Mouse (Mus musculus) midbrain, embryonic 13.5 days (tissue): Measurements from ENCODE around the gene Ly6g5b. TPM values are rescaled to one million over a fixed set of nuclear protein-coding genes. Genes with fewer than 3 reads are reported as not detected.
"Not testable (repeated sequence)": the region's sequence is repeated elsewhere in the genome, so short reads cannot be mapped to it uniquely, and the experiment has no call there.

ENCODE experiments used
- ATAC-seq: fragments of 200-750 bp; cut with Nextera tagmentation; 2 replicates; pipeline ENCODE4 v1.8.0; 2017; ENCODE audit warnings: mild to moderate bottlenecking, moderate TSS enrichment, moderate library complexity
- H3K27ac ChIP-seq: fragments of 300-500 bp; sonication (generic); 2 replicates; pipeline ENCODE4 v1.5.1; 2015; ENCODE audit warnings: inconsistent platforms, mild to moderate bottlenecking, moderate library complexity
- H3K27me3 ChIP-seq: fragments of 300-500 bp; sonication (generic); 2 replicates; pipeline ENCODE4 v1.6.1; 2015; ENCODE audit warnings: mild to moderate bottlenecking, inconsistent platforms
- H3K36me3 ChIP-seq: fragments of 300-500 bp; sonication (generic); 2 replicates; pipeline ENCODE4 v1.6.1; 2015; ENCODE audit warnings: mild to moderate bottlenecking, inconsistent platforms
- H3K4me1 ChIP-seq: fragments of 300-500 bp; sonication (generic); replicated peaks from 2 replicates; pipeline ENCODE4 v1.6.1; 2015; ENCODE audit warnings: inconsistent platforms
- H3K4me2 ChIP-seq: fragments of 300-500 bp; sonication (generic); replicated peaks from 2 replicates; pipeline ENCODE4 v1.6.1; 2015; ENCODE audit warnings: moderate library complexity, mild to moderate bottlenecking, inconsistent platforms
- H3K4me3 ChIP-seq: fragments of 300-500 bp; sonication (generic); replicated peaks from 2 replicates; pipeline ENCODE4 v1.5.1; 2015; ENCODE audit warnings: mild to moderate bottlenecking, inconsistent platforms
- H3K9ac ChIP-seq: fragments of 300-500 bp; sonication (generic); replicated peaks from 2 replicates; pipeline ENCODE4 v1.6.1; 2015; ENCODE audit warnings: mild to moderate bottlenecking, inconsistent platforms
- H3K9me3 ChIP-seq: fragments of 300-500 bp; sonication (generic); 2 replicates; pipeline ENCODE4 v1.6.1; 2016; ENCODE audit warnings: mild to moderate bottlenecking, inconsistent platforms
- WGBS: fragments of 180-500 bp; shearing (Covaris S2); methylation state at CpG from one replicate; pipeline ENCODE4 v1.1.7; 2015; 5-methylcytosine and 5-hydroxymethylcytosine counted together
- polyA plus RNA-seq: library from polyadenylated mRNA; unstranded; fragments of >200 nt; fragmentation: Nextera tagmentation; extraction: Ambion mirVana; gene quantifications from 2 replicates; pipeline ENCODE4 v1.2.1, GENCODE M21; 2015

Gene Ly6g5b
- polyA plus RNA-seq, 1 experiment from 2014 or later = 1.4 TPM

GRCm38 (mm10) chr17:35134801-35135590, 19.8 kb upstream of the Ly6g5b start, which contains the start of gene Bag6:
TSS of gene Bag6 (plus strand) at chr17:35135178.
- under 1% methylated on average over 66 of the region's 66 CpGs for WGBS
- Histone ChIP-seq H3K4me3 (peak within 1 kb of the TSS; percentile 80), H3K36me3 (peaks cover 25% of the 10 kb centered on the region), H3K9me3 (no peaks in the 10 kb centered on the region), H3K27ac (peak within 1 kb of the TSS; percentile 97), H3K4me2 (peak within 1 kb of the TSS; percentile 91), H3K9ac (peak within 1 kb of the TSS; percentile 89), H3K27me3 (no peaks in the 10 kb centered on the region), H3K4me1 (peaks cover 26% of the 10 kb centered on the region)
- ATAC-seq = peak; percentile 96

- Histone ChIP-seq H3K36me3 (peaks cover 20% of the 10 kb centered on the region), H3K9ac (no peak overlapping the region), H3K4me1 (peaks cover 24% of the 10 kb centered on the region), H3K4me2 (no peak overlapping the region), H3K9me3 (no peaks in the 10 kb centered on the region), H3K4me3 (no peak overlapping the region), H3K27me3 (no peaks in the 10 kb centered on the region), H3K27ac (no peak overlapping the region)
- ATAC-seq = no peak
- 96% methylated on average over 7 of the region's 7 CpGs for WGBS
These were observed 18.3 kb upstream of the Ly6g5b start for GRCm38 (mm10) chr17:35133517-35133916.

- no peaks in the 10 kb centered on the region for H3K9me3 ChIP-seq
- no peaks in the 10 kb centered on the region for H3K27me3 ChIP-seq
- no peak overlapping the region for H3K4me3 ChIP-seq
- H3K4me1 ChIP-seq = peaks cover 18% of the 10 kb centered on the region
- H3K36me3 ChIP-seq = peaks cover 19% of the 10 kb centered on the region
- no peak overlapping the region for H3K9ac ChIP-seq
- 80% methylated on average over 3 of the region's 3 CpGs for WGBS
- H3K4me2 ChIP-seq = no peak overlapping the region
- ATAC-seq = no peak
- H3K27ac ChIP-seq = no peak overlapping the region
These were observed 16.9 kb upstream of the Ly6g5b start for GRCm38 (mm10) chr17:35132174-35132560.

GRCm38 (mm10) chr17:35131500-35132173, 16.4 kb upstream of the Ly6g5b start, which contains the start of gene Apom:
TSS of gene Apom (minus strand) at chr17:35132050.
- H3K36me3 ChIP-seq = peaks cover 19% of the 10 kb centered on the region
- no peak within 1 kb of the TSS for H3K4me3 ChIP-seq
- H3K4me2 ChIP-seq = no peak within 1 kb of the TSS
- no peaks in the 10 kb centered on the region for H3K9me3 ChIP-seq
- no peak within 1 kb of the TSS for H3K9ac ChIP-seq
- 86% methylated on average over 15 of the region's 15 CpGs for WGBS
- H3K4me1 ChIP-seq = peaks cover 18% of the 10 kb centered on the region
- no peak within 1 kb of the TSS for H3K27ac ChIP-seq
- H3K27me3 ChIP-seq = no peaks in the 10 kb centered on the region
- no peak for ATAC-seq

- H3K27me3 ChIP-seq = no peaks in the 10 kb centered on the region
- H3K36me3 ChIP-seq = peaks cover 19% of the 10 kb centered on the region
- no peaks in the 10 kb centered on the region for H3K9me3 ChIP-seq
- ATAC-seq = no peak
- peaks cover 19% of the 10 kb centered on the region for H3K4me1 ChIP-seq
- WGBS = 96% methylated on average over 8 of the region's 8 CpGs
- H3K4me2 ChIP-seq = no peak overlapping the region
- no peak overlapping the region for H3K9ac ChIP-seq
- H3K4me3 ChIP-seq = no peak overlapping the region
- no peak overlapping the region for H3K27ac ChIP-seq
These were observed 15.8 kb upstream of the Ly6g5b start for GRCm38 (mm10) chr17:35131038-35131437.

- Histone ChIP-seq H3K4me1 (peaks cover 26% of the 10 kb centered on the region), H3K9me3 (no peaks in the 10 kb centered on the region), H3K9ac (no peak overlapping the region), H3K4me2 (no peak overlapping the region), H3K4me3 (no peak overlapping the region), H3K27me3 (no peaks in the 10 kb centered on the region), H3K27ac (no peak overlapping the region), H3K36me3 (peaks cover 30% of the 10 kb centered on the region)
- no peak for ATAC-seq
- 70% methylated on average over 11 of the region's 11 CpGs for WGBS
These were observed 13.8 kb upstream of the Ly6g5b start for GRCm38 (mm10) chr17:35128996-35129395.

GRCm38 (mm10) chr17:35127017-35127416, 11.8 kb upstream of the Ly6g5b start:
- H3K27ac ChIP-seq = peak overlapping the region; percentile 74

GRCm38 (mm10) chr17:35126206-35126611, 11.0 kb upstream of the Ly6g5b start, which contains the start of gene D17H6S53E:
TSS of gene D17H6S53E (plus strand) at chr17:35126373.
- Histone ChIP-seq H3K4me1 (peaks cover 40% of the 10 kb centered on the region), H3K27me3 (no peaks in the 10 kb centered on the region), H3K9ac (peak within 1 kb of the TSS; percentile 90), H3K27ac (peak within 1 kb of the TSS; percentile 74), H3K4me3 (peak within 1 kb of the TSS; percentile 68), H3K36me3 (peaks cover 39% of the 10 kb centered on the region), H3K4me2 (peak within 1 kb of the TSS; percentile 85), H3K9me3 (no peaks in the 10 kb centered on the region)
- ATAC-seq = peak; percentile 25; the same call in 1 of the 2 replicates
- WGBS = under 1% methylated on average over 36 of the region's 36 CpGs

More at GRCm38 (mm10) chr17:35127017-35127416, 11.8 kb upstream of the Ly6g5b start:
- Histone ChIP-seq H3K4me1 (peaks cover 39% of the 10 kb centered on the region), H3K36me3 (peaks cover 39% of the 10 kb centered on the region), H3K9ac (no peak overlapping the region), H3K4me2 (peak overlapping the region; percentile 85), H3K4me3 (peak overlapping the region; percentile 68), H3K27me3 (no peaks in the 10 kb centered on the region), H3K9me3 (no peaks in the 10 kb centered on the region)
- ATAC-seq = no peak
- 75% methylated on average over 13 of the region's 13 CpGs for WGBS

- Histone ChIP-seq H3K27me3 (no peaks in the 10 kb centered on the region), H3K9ac (peak overlapping the region; percentile 90), H3K36me3 (peaks cover 39% of the 10 kb centered on the region), H3K9me3 (no peaks in the 10 kb centered on the region), H3K4me2 (peak overlapping the region; percentile 85), H3K27ac (peak overlapping the region; percentile 74; the same call in 1 of the 2 replicates), H3K4me1 (peaks cover 41% of the 10 kb centered on the region), H3K4me3 (peak overlapping the region; percentile 68)
- WGBS = 37% methylated on average over 6 of the region's 6 CpGs
- ATAC-seq = no peak
These were observed 10.3 kb upstream of the Ly6g5b start for GRCm38 (mm10) chr17:35125578-35125977.

- H3K27me3 ChIP-seq = no peaks in the 10 kb centered on the region
- peaks cover 46% of the 10 kb centered on the region for H3K4me1 ChIP-seq
- WGBS = 100% methylated on average over 1 of the region's 1 CpGs
- no peak overlapping the region for H3K27ac ChIP-seq
- no peak for ATAC-seq
- peak overlapping the region; percentile 85; the same call in 1 of the 2 replicates for H3K4me2 ChIP-seq
- peak overlapping the region; percentile 90; the same call in 1 of the 2 replicates for H3K9ac ChIP-seq
- no peak overlapping the region for H3K4me3 ChIP-seq
- H3K36me3 ChIP-seq = peaks cover 34% of the 10 kb centered on the region
- no peaks in the 10 kb centered on the region for H3K9me3 ChIP-seq
These were observed 9.9 kb upstream of the Ly6g5b start for GRCm38 (mm10) chr17:35125081-35125480.

- 95% methylated on average over 12 of the region's 12 CpGs for WGBS
- not testable (repeated sequence) for H3K9me3 ChIP-seq, ATAC-seq, H3K4me3 ChIP-seq, H3K9ac ChIP-seq, H3K27me3 ChIP-seq, H3K27ac ChIP-seq, H3K4me2 ChIP-seq
- Histone ChIP-seq H3K4me1 (peaks cover 52% of the 10 kb centered on the region), H3K36me3 (peaks cover 30% of the 10 kb centered on the region)
These were observed 9.2 kb upstream of the Ly6g5b start for GRCm38 (mm10) chr17:35124261-35124896.
